17 mouse cellular contexts compared by ENCODE assay signal in the genomic region with DNA sequence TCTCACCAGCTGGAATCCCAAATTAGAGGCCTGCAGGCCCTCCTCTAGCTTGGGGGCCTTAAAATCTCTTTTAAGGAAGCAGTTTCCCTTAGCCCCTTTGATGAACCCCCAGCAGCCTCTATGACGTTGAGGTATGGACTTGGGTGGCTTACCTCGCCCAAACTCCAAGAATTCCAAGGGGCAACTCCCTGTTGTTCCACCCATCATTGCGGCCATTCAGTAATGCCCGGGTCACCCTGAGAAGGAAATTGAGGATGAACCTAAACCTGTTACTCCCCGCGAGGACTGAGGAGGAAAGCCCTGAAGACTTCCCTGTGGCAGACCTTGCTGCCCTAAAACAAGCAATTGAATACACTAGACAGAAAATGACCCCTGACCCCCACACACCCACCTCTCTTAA.
"Had no signal": no experiment of that assay in that cellular context is flagged by ENCODE, and none has a peak within 500 bp of the region (broad histone marks: within the 10 kb centered on the region; RNA-seq: fewer than 3 reads in every experiment).

No protein-coding gene starts in this region.

- H3K9me3 ChIP-seq: lung, embryonic 15.5 days; megakaryocyte, embryonic 14.5 days; midbrain, embryonic 13.5 days; midbrain, embryonic 15.5 days; neural tube, embryonic 12.5 days; stomach, embryonic 15.5 days had no signal

- H3K9ac ChIP-seq: liver, postnatal 0 days; lung, embryonic 15.5 days; midbrain, embryonic 13.5 days; midbrain, embryonic 15.5 days; neural tube, embryonic 12.5 days; stomach, embryonic 15.5 days had no signal

- H3K27ac ChIP-seq: lung, embryonic 15.5 days; macrophage; midbrain, embryonic 13.5 days; midbrain, embryonic 15.5 days; neural tube, embryonic 12.5 days; stomach, embryonic 15.5 days; stomach, postnatal 0 days had no signal

- H3K27me3 ChIP-seq: lung, embryonic 15.5 days; megakaryocyte, embryonic 14.5 days; midbrain, embryonic 13.5 days; midbrain, embryonic 15.5 days; neural tube, embryonic 12.5 days; stomach, embryonic 15.5 days had no signal

- ATAC-seq: liver, postnatal 0 days; lung, postnatal 0 days; midbrain, embryonic 13.5 days; midbrain, embryonic 15.5 days had no signal

- DNase-seq: liver, postnatal 0 days; lung, adult 2 months; lung, postnatal 14 days; lung, postnatal 36 days; right cerebral cortex, postnatal 14 days; thymus, adult 2 months; thymus, postnatal 25 days; thymus, postnatal 4 days had no signal

- H3K4me3 ChIP-seq: lung, embryonic 15.5 days; megakaryocyte, embryonic 14.5 days; midbrain, embryonic 13.5 days; midbrain, embryonic 15.5 days; neural tube, embryonic 12.5 days; stomach, embryonic 15.5 days had no signal
